Mouse (Mus musculus) MEL (cell line): ENCODE data around the gene Synpr. TPM values are rescaled to one million over a fixed set of nuclear protein-coding genes. Genes with fewer than 3 reads are reported as not detected.

Experiments
- DNase-seq: peaks from one replicate; pipeline ENCODE4 v3.0.0; 2011; ENCODE audit warnings: low read depth, low spot score
- H3K27ac ChIP-seq: 2 replicates; pipeline ENCODE4 v1.5.1; 2012; ENCODE audit warnings: low read depth, mild to moderate bottlenecking, control low read depth, low read length, moderate library complexity; ENCODE audit not compliant: control insufficient read depth
- H3K27me3 ChIP-seq, 2 experiments: fragments of 150-350 bp in 1 of 2; sonication (generic) in 1 of 2; 2 replicates each; pipeline ENCODE4 v1.6.1; 2012; ENCODE audit warnings: low read length in 2 of 2, mild to moderate bottlenecking in 2 of 2, improper control_type of control experiment in 1 of 2, moderate library complexity in 1 of 2; ENCODE audit not compliant: insufficient read depth in 2 of 2, control insufficient read depth in 1 of 2
- H3K36me3 ChIP-seq, 2 experiments: 2 replicates each; pipeline ENCODE4 v1.6.1; 2012 to 2014; ENCODE audit warnings: low read length in 2 of 2, improper control_type of control experiment in 1 of 2, inconsistent platforms in 1 of 2, mild to moderate bottlenecking in 1 of 2; ENCODE audit not compliant: insufficient read depth in 2 of 2, control insufficient read depth in 1 of 2
- H3K4me1 ChIP-seq, 2 experiments: fragments of 150-350 bp in 1 of 2; sonication (generic) in 1 of 2; 2 replicates each; pipeline ENCODE4 v1.6.1; 2012; ENCODE audit warnings: low read length in 2 of 2, improper control_type of control experiment in 1 of 2, mild to moderate bottlenecking in 1 of 2; ENCODE audit not compliant: insufficient read depth in 2 of 2, control insufficient read depth in 1 of 2
- H3K4me3 ChIP-seq, 2 experiments: fragments of 150-350 bp in 1 of 2; sonication (generic) in 1 of 2; 2 replicates each; pipeline ENCODE4 v1.5.1; 2012; ENCODE audit warnings: low read depth in 2 of 2, low read length in 2 of 2, mild to moderate bottlenecking in 2 of 2, moderate library complexity in 2 of 2, control low read depth in 1 of 2, improper control_type of control experiment in 1 of 2; ENCODE audit not compliant: control insufficient read depth in 1 of 2, insufficient read depth in 1 of 2
- H3K79me2 ChIP-seq: 2 replicates; pipeline ENCODE4 v1.6.1; 2012; ENCODE audit warnings: mild to moderate bottlenecking, low read length, moderate library complexity; ENCODE audit not compliant: control insufficient read depth, poor library complexity, insufficient read depth
- H3K9ac ChIP-seq: 2 replicates; pipeline ENCODE4 v1.6.1; 2012; ENCODE audit warnings: low read depth, mild to moderate bottlenecking, control low read depth, low read length, moderate library complexity; ENCODE audit not compliant: control insufficient read depth, poor library complexity, severe bottlenecking
- H3K9me3 ChIP-seq: fragments of 150-350 bp; sonication (generic); replicated peaks from 2 replicates; pipeline ENCODE4 v1.6.1; 2012; ENCODE audit warnings: mild to moderate bottlenecking, low read length, improper control_type of control experiment, moderate library complexity; ENCODE audit not compliant: insufficient read depth
- BHLHE40 ChIP-seq: IDR thresholded peaks from 2 replicates; pipeline ENCODE4 v1.6.1; 2012; ENCODE audit warnings: low read depth, mild to moderate bottlenecking, inconsistent platforms, low read length, improper control_type of control experiment, borderline replicate concordance
- CHD1 ChIP-seq: IDR thresholded peaks from 2 replicates; pipeline ENCODE4 v1.6.1; 2012; ENCODE audit warnings: low read depth, mild to moderate bottlenecking, inconsistent platforms, low read length, improper control_type of control experiment
- CHD2 ChIP-seq: IDR thresholded peaks from 2 replicates; pipeline ENCODE4 v1.6.1; 2011; ENCODE audit warnings: low read length, improper control_type of control experiment
- CTCF ChIP-seq, 3 experiments: IDR thresholded peaks in 2 of 3; conservative IDR thresholded peaks in 1 of 3; 2 replicates each; pipeline ENCODE4 v1.5.1; 2011 to 2012; ENCODE audit warnings: low read length in 3 of 3, low read depth in 2 of 3, mild to moderate bottlenecking in 2 of 3, improper control_type of control experiment in 1 of 3, inconsistent platforms in 1 of 3, mixed read lengths in 1 of 3, moderate library complexity in 1 of 3; ENCODE audit not compliant: control insufficient read depth in 1 of 3, insufficient read depth in 1 of 3, poor library complexity in 1 of 3, severe bottlenecking in 1 of 3
- EP300 ChIP-seq, 2 experiments: IDR thresholded peaks; 2 replicates each; pipeline ENCODE4 v1.6.1; 2011; ENCODE audit warnings: improper control_type of control experiment in 2 of 2, low read length in 2 of 2, low read depth in 1 of 2, mild to moderate bottlenecking in 1 of 2
- ETS1 ChIP-seq: IDR thresholded peaks from 2 replicates; pipeline ENCODE4 v1.6.1; 2012; ENCODE audit warnings: low read depth, mild to moderate bottlenecking, inconsistent platforms, low read length, improper control_type of control experiment, moderate library complexity
- HCFC1 ChIP-seq: IDR thresholded peaks from 2 replicates; pipeline ENCODE4 v1.6.1; 2012; ENCODE audit warnings: low read depth, mild to moderate bottlenecking, inconsistent platforms, low read length, improper control_type of control experiment, moderate library complexity
- JUND ChIP-seq: IDR thresholded peaks from 2 replicates; pipeline ENCODE4 v1.6.1; 2011; ENCODE audit warnings: low read depth, mild to moderate bottlenecking, improper control_type of control experiment, low read length
- KAT2A ChIP-seq: conservative IDR thresholded peaks from 2 replicates; pipeline ENCODE4 v1.6.1; 2012; ENCODE audit warnings: low read depth, low read length, improper control_type of control experiment, inconsistent platforms
- MAFK ChIP-seq: IDR thresholded peaks from 2 replicates; pipeline ENCODE4 v1.6.1; 2011; ENCODE audit warnings: low read depth, mild to moderate bottlenecking, low read length, improper control_type of control experiment, borderline replicate concordance
- MAX ChIP-seq: IDR thresholded peaks from 2 replicates; pipeline ENCODE4 v1.6.1; 2011; ENCODE audit warnings: low read length, improper control_type of control experiment
- MEF2A ChIP-seq: IDR thresholded peaks from 2 replicates; pipeline ENCODE4 v1.6.1; 2014; ENCODE audit warnings: low read depth, mild to moderate bottlenecking, inconsistent platforms, low read length, improper control_type of control experiment; ENCODE audit not compliant: poor library complexity, insufficient replicate concordance, severe bottlenecking; ENCODE audit errors: extremely low read depth
- NELFE ChIP-seq: IDR thresholded peaks from 2 replicates; pipeline ENCODE4 v1.6.1; 2011; ENCODE audit warnings: low read depth, low read length, improper control_type of control experiment
- NRF1 ChIP-seq: IDR thresholded peaks from 2 replicates; pipeline ENCODE4 v1.6.1; 2014; ENCODE audit warnings: low read depth, mild to moderate bottlenecking, inconsistent platforms, low read length, improper control_type of control experiment, moderate library complexity; ENCODE audit not compliant: poor library complexity, insufficient read depth, severe bottlenecking
- POLR2A ChIP-seq, 2 experiments: IDR thresholded peaks; 2 replicates each; pipeline ENCODE4 v1.6.1; 2011 to 2012; ENCODE audit warnings: low read length in 2 of 2, mild to moderate bottlenecking in 2 of 2, control low read depth in 1 of 2, improper control_type of control experiment in 1 of 2, low read depth in 1 of 2, moderate library complexity in 1 of 2; ENCODE audit not compliant: control insufficient read depth in 1 of 2, insufficient read depth in 1 of 2, poor library complexity in 1 of 2
- POLR2AphosphoS2 ChIP-seq: IDR thresholded peaks from 2 replicates; pipeline ENCODE4 v1.6.1; 2011; ENCODE audit warnings: low read length, improper control_type of control experiment
- POLR2AphosphoS5 ChIP-seq: IDR thresholded peaks from 2 replicates; pipeline ENCODE4 v1.6.1; 2012; ENCODE audit warnings: low read depth, borderline replicate concordance, mild to moderate bottlenecking, inconsistent platforms, low read length, moderate library complexity, mixed read lengths
- RAD21 ChIP-seq: IDR thresholded peaks from 2 replicates; pipeline ENCODE4 v1.6.1; 2011; ENCODE audit warnings: mild to moderate bottlenecking, low read depth, low read length, improper control_type of control experiment
- RCOR1 ChIP-seq: IDR thresholded peaks from 2 replicates; pipeline ENCODE4 v1.6.1; 2012; ENCODE audit warnings: low read depth, mild to moderate bottlenecking, inconsistent platforms, low read length, improper control_type of control experiment
- SIN3A ChIP-seq: IDR thresholded peaks from 2 replicates; pipeline ENCODE4 v1.6.1; 2012; ENCODE audit warnings: low read length, improper control_type of control experiment, inconsistent platforms
- SMC3 ChIP-seq: IDR thresholded peaks from 2 replicates; pipeline ENCODE4 v1.6.1; 2011; ENCODE audit warnings: low read depth, low read length, improper control_type of control experiment
- TAL1 ChIP-seq: IDR thresholded peaks from 2 replicates; pipeline ENCODE4 v1.6.1; 2012; ENCODE audit warnings: mild to moderate bottlenecking, inconsistent platforms, low read length, moderate library complexity, mixed read lengths
- TBP ChIP-seq: IDR thresholded peaks from 2 replicates; pipeline ENCODE4 v1.8.0; 2011; ENCODE audit warnings: low read depth, low read length, improper control_type of control experiment
- TCF12 ChIP-seq: IDR thresholded peaks from 2 replicates; pipeline ENCODE4 v1.6.1; 2014; ENCODE audit warnings: low read depth, mild to moderate bottlenecking, inconsistent platforms, low read length, improper control_type of control experiment, moderate library complexity
- USF1 ChIP-seq: IDR thresholded peaks from 2 replicates; pipeline ENCODE4 v1.6.1; 2014; ENCODE audit warnings: low read depth, mild to moderate bottlenecking, inconsistent platforms, low read length, improper control_type of control experiment, moderate library complexity
- ZMIZ1 ChIP-seq: IDR thresholded peaks from 2 replicates; pipeline ENCODE4 v1.6.1; 2012; ENCODE audit warnings: low read depth, mild to moderate bottlenecking, inconsistent platforms, low read length, improper control_type of control experiment, moderate library complexity
- ZNF384 ChIP-seq: IDR thresholded peaks from 2 replicates; pipeline ENCODE4 v1.6.1; 2012; ENCODE audit warnings: low read depth, mild to moderate bottlenecking, inconsistent platforms, low read length, improper control_type of control experiment
- polyA plus RNA-seq, 2 experiments: library from polyadenylated mRNA; stranded (reverse) in 1 of 2; unstranded in 1 of 2; fragments of >175 nt in 1 of 2; fragments of >200 nt in 1 of 2; gene quantifications; 2 replicates each; pipeline versions ENCODE4 v1.2.1 to v1.2.4; 2012; ENCODE audit warnings: low replicate concordance in 2 of 2, low read depth in 1 of 2; ENCODE audit not compliant: insufficient read length in 2 of 2, insufficient read depth in 1 of 2, missing spikeins in 1 of 2
- total RNA-seq: library from RNA; depleted of rRNA; stranded (reverse); fragments of 300-350 nt; gene quantifications from 2 replicates; pipeline ENCODE4 v1.2.3, GENCODE M21; 2012

Gene Synpr
- total and polyA plus RNA-seq, 3 experiments, result not detected

DNA sequence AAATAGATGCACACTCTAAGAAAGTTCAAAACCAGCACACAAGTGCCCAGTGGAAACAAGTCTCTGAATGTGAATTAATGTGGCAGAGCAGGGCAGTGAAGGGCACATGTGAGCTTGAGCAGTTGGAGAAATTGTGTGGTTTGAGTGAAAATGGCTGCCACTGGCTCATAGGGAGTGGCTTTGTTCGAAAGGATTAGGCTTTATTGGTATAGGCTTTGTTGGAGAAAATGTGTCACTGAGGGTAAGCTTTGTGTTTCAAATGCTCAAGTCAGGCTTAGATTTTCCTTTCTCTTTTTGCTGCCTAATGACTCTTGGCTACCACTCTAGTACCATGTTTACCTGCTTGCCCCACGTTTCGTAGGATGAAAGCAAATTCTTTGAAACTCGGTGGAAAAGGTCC, 37.1 kb upstream of the Synpr start:
- no peak overlapping the region for H3K4me3 ChIP-seq
- DNase-seq, result no peak
- TF ChIP-seq EP300 (IDR thresholded peaks at IDR 0.05; ENCODE audit: low read depth in 1 of 2, low read length in 2 of 2) (no peak), SMC3 (no peak), HCFC1 (no peak), KAT2A (no peak), BHLHE40 (no peak), CHD1 (no peak), TCF12 (no peak), NRF1 (no peak), USF1 (no peak), CTCF (IDR thresholded peaks at IDR 0.05 in 2 of 3, conservative IDR thresholded peaks at IDR 0.05 in 1 of 3; ENCODE audit: control insufficient read depth in 1 of 3, insufficient read depth in 1 of 3, low read depth in 2 of 3, low read length in 3 of 3, poor library complexity in 1 of 3, severe bottlenecking in 1 of 3) (no peak), MEF2A (no peak), RCOR1 (no peak)
- TF ChIP-seq, all 39 proteins: peak for 0
- Histone ChIP-seq H3K9ac (no peak overlapping the region), H3K27ac (no peak overlapping the region), H3K4me1 (no peaks in the 10 kb centered on the region), H3K79me2 (no peaks in the 10 kb centered on the region), H3K9me3 (no peaks in the 10 kb centered on the region), H3K36me3 (no peaks in the 10 kb centered on the region), H3K27me3 (no peaks in the 10 kb centered on the region)

DNA sequence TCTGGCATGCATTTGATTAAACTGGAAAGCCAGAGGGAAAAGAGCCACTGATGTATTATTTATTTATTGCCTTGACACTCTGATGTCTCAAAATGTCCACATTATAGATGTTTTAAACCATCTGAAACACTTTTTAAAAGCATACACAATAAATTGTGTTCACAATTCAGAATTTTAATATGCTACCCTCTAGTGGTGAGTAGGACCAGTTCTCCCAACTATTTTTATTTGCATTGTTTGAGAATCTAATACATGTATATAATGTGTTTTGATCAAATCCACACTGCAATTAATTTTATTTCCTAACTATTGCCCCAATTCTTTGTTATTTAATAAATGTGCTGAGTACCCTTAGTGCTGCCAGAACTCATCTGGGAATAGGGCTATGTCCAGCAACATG, 35.2 kb upstream of the Synpr start:
- no peaks in the 10 kb centered on the region for H3K79me2 ChIP-seq
- no peak for DNase-seq
- H3K36me3 ChIP-seq, result no peaks in the 10 kb centered on the region
- TF ChIP-seq ZMIZ1, result no peak
- no peak for TF ChIP-seq BHLHE40
- TF ChIP-seq ETS1, result no peak
- no peak overlapping the region for H3K4me3 ChIP-seq
- H3K4me1 ChIP-seq, result no peaks in the 10 kb centered on the region
- H3K9ac ChIP-seq, result no peak overlapping the region
- H3K27me3 ChIP-seq, result no peaks in the 10 kb centered on the region
- no peaks in the 10 kb centered on the region for H3K9me3 ChIP-seq
- H3K27ac ChIP-seq, result no peak overlapping the region

DNA sequence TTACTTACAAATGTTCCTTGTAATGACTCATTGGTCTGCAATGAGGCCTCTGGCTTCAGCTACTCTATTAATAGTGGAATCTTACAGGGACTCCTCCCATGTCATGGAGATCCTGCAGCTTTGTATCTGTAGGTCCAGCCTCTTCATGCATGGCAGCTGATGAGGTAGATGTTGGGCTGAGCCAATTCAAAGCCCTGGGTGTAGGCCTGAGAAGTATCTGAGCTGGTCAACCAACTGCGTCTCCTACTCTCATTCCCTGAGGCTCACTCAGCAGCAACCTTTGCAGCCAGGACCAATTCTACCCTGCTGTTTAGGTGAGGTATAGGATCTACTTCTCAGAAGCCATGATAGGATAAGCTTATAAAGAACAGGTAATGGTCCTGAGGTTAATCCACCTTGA, 32.0 kb upstream of the Synpr start:
- no peaks in the 10 kb centered on the region for H3K36me3 ChIP-seq
- no peak for DNase-seq
- H3K9ac ChIP-seq, result no peak overlapping the region
- H3K4me3 ChIP-seq, result no peak overlapping the region
- no peaks in the 10 kb centered on the region for H3K9me3 ChIP-seq
- no peaks in the 10 kb centered on the region for H3K4me1 ChIP-seq
- no peak overlapping the region for H3K27ac ChIP-seq
- no peaks in the 10 kb centered on the region for H3K79me2 ChIP-seq
- no peaks in the 10 kb centered on the region for H3K27me3 ChIP-seq
- no peak for TF ChIP-seq POLR2AphosphoS5
- no peak for TF ChIP-seq POLR2AphosphoS2
- TF ChIP-seq MAX, result no peak
- no peak for TF ChIP-seq HCFC1
- TF ChIP-seq MAFK, result no peak
- TF ChIP-seq BHLHE40, result no peak
- TF ChIP-seq CHD2, result no peak
- TF ChIP-seq NRF1, result no peak
- no peak for TF ChIP-seq TAL1
- no peak for TF ChIP-seq SIN3A
- TF ChIP-seq POLR2A (IDR thresholded peaks at IDR 0.05; ENCODE audit: control insufficient read depth in 1 of 2, insufficient read depth in 1 of 2, low read depth in 1 of 2, low read length in 2 of 2, poor library complexity in 1 of 2), result no peak
- no peak for TF ChIP-seq TBP
- TF ChIP-seq JUND, result no peak
- TF ChIP-seq CTCF (IDR thresholded peaks at IDR 0.05 in 2 of 3, conservative IDR thresholded peaks at IDR 0.05 in 1 of 3; ENCODE audit: control insufficient read depth in 1 of 3, insufficient read depth in 1 of 3, low read depth in 2 of 3, low read length in 3 of 3, poor library complexity in 1 of 3, severe bottlenecking in 1 of 3), result no peak
- no peak for TF ChIP-seq NELFE
- no peak for TF ChIP-seq RAD21
- TF ChIP-seq ZNF384, result no peak
